Mouse (Mus musculus) ES-CJ7 (cell line): Measurements from ENCODE around the gene Racgap1.

ENCODE experiments used
- DNase-seq: peaks from one replicate; pipeline ENCODE4 v3.0.0; 2011; ENCODE audit warnings: low read depth, low spot score

Gene Racgap1

GRCm38 (mm10) chr15:99651163-99651872 lies at the start of gene Racgap1:
Gene Racgap1, minus strand, starts transcription at chr15:99651656.
- DNase-seq, result peak; percentile 99

GRCm38 (mm10) chr15:99700219-99701106 lies 49.0 kb upstream of the Racgap1 start:
- DNase-seq, result no peak

- DNase-seq, result no peak
Observed at GRCm38 (mm10) chr15:99699715-99700114, 48.3 kb upstream of the Racgap1 start.

GRCm38 (mm10) chr15:99698533-99699085 lies 47.2 kb upstream of the Racgap1 start:
- peak; percentile 80 for DNase-seq

GRCm38 (mm10) chr15:99697309-99697708 lies 45.9 kb upstream of the Racgap1 start:
- no peak for DNase-seq

GRCm38 (mm10) chr15:99691976-99692375 lies 40.5 kb upstream of the Racgap1 start:
- DNase-seq, result no peak

GRCm38 (mm10) chr15:99690924-99691323 lies 39.5 kb upstream of the Racgap1 start:
- no peak for DNase-seq

GRCm38 (mm10) chr15:99688712-99689111 lies 37.3 kb upstream of the Racgap1 start:
- peak; percentile 79 for DNase-seq

- peak; percentile 74 for DNase-seq
Observed at GRCm38 (mm10) chr15:99684156-99684555, 32.7 kb upstream of the Racgap1 start.

GRCm38 (mm10) chr15:99682880-99683279 lies 31.4 kb upstream of the Racgap1 start:
- peak; percentile 88 for DNase-seq

GRCm38 (mm10) chr15:99679008-99679407 lies 27.6 kb upstream of the Racgap1 start:
- peak; percentile 82 for DNase-seq

- peak; percentile 100 for DNase-seq
Observed at GRCm38 (mm10) chr15:99678063-99678800, 26.8 kb upstream of the Racgap1 start.

- DNase-seq, result peak; percentile 52
Observed at GRCm38 (mm10) chr15:99677089-99677488, 25.6 kb upstream of the Racgap1 start.

GRCm38 (mm10) chr15:99674866-99675265 lies 23.4 kb upstream of the Racgap1 start:
- no peak for DNase-seq

GRCm38 (mm10) chr15:99671783-99672182 lies 20.3 kb upstream of the Racgap1 start:
- DNase-seq, result no peak

GRCm38 (mm10) chr15:99670964-99671670 lies 19.7 kb upstream of the Racgap1 start:
- DNase-seq, result no peak

GRCm38 (mm10) chr15:99670154-99670821 lies 18.8 kb upstream of the Racgap1 start, which contains the start of gene Asic1:
Gene Asic1, plus strand, starts transcription at chr15:99670368.
- DNase-seq, result peak; percentile 38

- no peak for DNase-seq
Observed at GRCm38 (mm10) chr15:99669392-99669791, 17.9 kb upstream of the Racgap1 start.

- peak; percentile 82 for DNase-seq
Observed at GRCm38 (mm10) chr15:99668881-99669280, 17.4 kb upstream of the Racgap1 start.

- no peak for DNase-seq
Observed at GRCm38 (mm10) chr15:99667544-99667943, 16.1 kb upstream of the Racgap1 start.
